Mouse (Mus musculus): ENCODE measurements around the gene Bmpr1a. TPM values are rescaled to one million over a fixed set of nuclear protein-coding genes. Genes with fewer than 3 reads are reported as not detected.
A peak's percentile ranks its signal among the peaks of the same experiment; 100 is the strongest.

Bmpr1a gene
- total RNA-seq, 1 experiment from 2014 or later: 0.32 TPM

GRCm38 (mm10) chr14:34362726-34363445 is 140.3 kb downstream of the Bmpr1a start:
- peak; percentile 67 for ATAC-seq (replicated peaks; ENCODE audit: low read depth, poor library complexity, severe bottlenecking)

DNA sequence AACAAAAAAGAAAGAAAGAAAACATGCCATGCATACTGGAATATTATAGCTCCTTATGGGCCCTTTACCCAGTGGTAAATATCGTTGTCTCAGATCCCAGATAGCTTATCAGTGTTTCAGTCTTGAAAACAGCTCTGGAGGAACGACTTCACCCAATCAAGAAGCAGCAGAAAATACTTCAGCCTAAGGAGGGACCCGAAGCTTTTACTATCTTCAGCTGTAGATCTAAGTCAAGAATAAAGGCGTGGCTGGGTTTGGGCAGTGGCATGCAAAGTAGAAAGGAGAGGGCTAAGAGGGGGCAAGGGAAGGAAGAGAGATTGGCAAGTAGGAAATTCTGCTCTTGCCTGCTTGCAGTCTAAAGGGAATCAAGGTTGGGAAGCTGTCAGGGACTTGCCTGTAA is 141.0 kb downstream of the Bmpr1a start:
- ATAC-seq (replicated peaks; ENCODE audit: low read depth, poor library complexity, severe bottlenecking): no peak

Other genes starting within 250 kb of the Bmpr1a start
- gene Shld2, start 192.8 kb downstream of the Bmpr1a start, total RNA-seq (2017): 17.1 and 19.9 TPM in 2 replicates
- 124 and 148 TPM in 2 replicates for gene Glud1, start 192.6 kb downstream of the Bmpr1a start, total RNA-seq (2017)
- gene Fam25c, start 147.9 kb downstream of the Bmpr1a start, total RNA-seq (2017): not detected in 2 replicates
- not detected in 2 replicates for gene Sncg, start 128.6 kb downstream of the Bmpr1a start, total RNA-seq (2017)
- gene Mmrn2, start 127.9 kb downstream of the Bmpr1a start, total RNA-seq (2017): not detected in 2 replicates
- gene 9230112D13Rik, start 19.5 kb upstream of the Bmpr1a start, total RNA-seq (2017): not detected in 2 replicates
- not detected in 2 replicates for gene Ldb3, start 85.3 kb upstream of the Bmpr1a start, total RNA-seq (2017)
- not detected in 2 replicates for gene Opn4, start 96.8 kb upstream of the Bmpr1a start, total RNA-seq (2017)
- gene Wapl, start 170.6 kb upstream of the Bmpr1a start, total RNA-seq (2017): 138 and 179 TPM in 2 replicates